Mouse (Mus musculus) spleen, adult 2 months (tissue): ENCODE results near the gene 4930579G24Rik. TPM values are rescaled to one million over a fixed set of nuclear protein-coding genes. Genes with fewer than 3 reads are reported as not detected.
A peak's percentile ranks its signal among the peaks of the same experiment; 100 is the strongest.

Experiments
- DNase-seq, 2 experiments: peaks; one replicate each; pipeline versions ENCODE4 v3.0.0 to v3.0.0-alpha.2; 2012 to 2021; ENCODE audit warnings: low spot score in 2 of 2, low read depth in 1 of 2
- H3K27ac ChIP-seq: fragments of 200-500 bp; 2 replicates; pipeline ENCODE4 v1.5.1; 2012; ENCODE audit warnings: low read length, inconsistent platforms; ENCODE audit not compliant: insufficient read depth
- H3K27me3 ChIP-seq: fragments of 200-500 bp; 2 replicates; pipeline ENCODE4 v1.6.1; 2012; ENCODE audit warnings: mild to moderate bottlenecking, moderate library complexity, low read length, inconsistent platforms; ENCODE audit not compliant: control insufficient read depth, insufficient read depth
- H3K36me3 ChIP-seq: fragments of 200-500 bp; 2 replicates; pipeline ENCODE4 v1.6.1; 2012; ENCODE audit warnings: mild to moderate bottlenecking, low read length, inconsistent platforms; ENCODE audit not compliant: control insufficient read depth, insufficient read depth
- H3K4me1 ChIP-seq: fragments of 200-500 bp; 2 replicates; pipeline ENCODE4 v1.6.1; 2011; ENCODE audit warnings: inconsistent platforms; ENCODE audit not compliant: control insufficient read depth, insufficient read depth, insufficient read length
- H3K4me3 ChIP-seq: fragments of 200-500 bp; 2 replicates; pipeline ENCODE4 v1.5.1; 2011; ENCODE audit warnings: mild to moderate bottlenecking, inconsistent platforms; ENCODE audit not compliant: insufficient read depth, insufficient read length; ENCODE audit errors: extremely low read depth
- CTCF ChIP-seq: fragments of 200-500 bp; IDR thresholded peaks from 2 replicates; pipeline ENCODE4 v1.5.1; 2011; ENCODE audit warnings: mild to moderate bottlenecking, inconsistent platforms; ENCODE audit not compliant: insufficient read depth, insufficient read length, insufficient replicate concordance; ENCODE audit errors: extremely low read depth
- POLR2A ChIP-seq: fragments of 200-500 bp; IDR thresholded peaks from 2 replicates; pipeline ENCODE4 v1.6.1; 2011; ENCODE audit warnings: low read depth, low read length, inconsistent platforms
- WGBS: fragments of 180-500 bp; shearing (Covaris S2); methylation state at CpG from one replicate; pipeline ENCODE4 v1.1.7; 2018; 5-methylcytosine and 5-hydroxymethylcytosine counted together
- polyA plus RNA-seq: library from polyadenylated mRNA; depleted of rRNA; stranded (reverse); fragments of >200 nt; gene quantifications from 2 replicates; pipeline ENCODE4 v1.2.3, GENCODE M21; 2012

4930579G24Rik gene
- polyA plus RNA-seq, 1 experiment, result 1.3 TPM

DNA sequence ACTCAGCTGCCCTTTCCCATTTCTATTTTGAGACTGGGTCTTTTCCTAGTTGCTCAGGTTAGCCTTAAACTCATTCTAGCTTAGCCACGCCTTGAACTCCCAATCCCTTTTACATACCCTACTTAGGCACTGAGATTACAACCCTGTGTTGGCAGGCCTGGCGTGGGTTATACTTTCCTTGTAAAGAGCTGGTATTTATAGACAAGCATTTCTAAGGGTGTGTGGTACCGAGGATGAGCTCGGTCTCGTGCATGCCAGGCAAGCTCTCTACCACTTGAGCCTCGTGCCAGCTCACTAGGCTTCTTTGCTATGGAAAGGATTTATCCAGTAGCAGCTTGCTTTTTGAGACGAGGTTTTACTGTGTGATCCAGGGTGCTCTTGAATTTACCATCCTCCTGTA lies 33.4 kb upstream of the 4930579G24Rik start:
- 98% methylated on average over 7 of the region's 7 CpGs for WGBS
- H3K27me3 ChIP-seq, result no peaks in the 10 kb centered on the region
- no peak for DNase-seq
- peaks cover 24% of the 10 kb centered on the region for H3K36me3 ChIP-seq
- no peak overlapping the region for H3K4me3 ChIP-seq
- no peak overlapping the region for H3K27ac ChIP-seq
- TF ChIP-seq POLR2A, result no peak
- TF ChIP-seq CTCF, result no peak
- no peaks in the 10 kb centered on the region for H3K4me1 ChIP-seq

DNA sequence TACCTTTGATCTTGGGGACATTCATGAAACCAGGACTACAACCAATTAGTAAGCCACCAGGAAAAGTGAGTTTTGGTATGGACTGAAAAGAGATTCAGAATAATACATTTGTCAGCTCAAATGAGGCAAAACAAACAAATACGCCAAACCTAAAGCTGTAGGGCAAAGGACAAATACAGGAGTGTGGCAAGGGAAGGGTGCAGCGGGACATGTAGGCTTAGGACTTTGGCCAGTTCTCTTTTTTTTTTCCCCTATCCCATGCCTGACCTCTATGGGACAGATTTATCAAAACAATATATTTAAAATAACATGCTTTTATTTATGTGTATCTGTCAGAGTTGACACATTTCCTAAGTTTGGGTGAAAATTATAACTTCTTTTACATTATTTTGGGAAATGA lies 19.0 kb upstream of the 4930579G24Rik start:
- 96% methylated on average over 2 of the region's 2 CpGs for WGBS
- no peaks in the 10 kb centered on the region for H3K4me1 ChIP-seq
- no peaks in the 10 kb centered on the region for H3K27me3 ChIP-seq
- H3K36me3 ChIP-seq, result peaks cover 26% of the 10 kb centered on the region
- TF ChIP-seq CTCF, result no peak
- TF ChIP-seq POLR2A, result no peak
- no peak for DNase-seq
- H3K27ac ChIP-seq, result no peak overlapping the region
- H3K4me3 ChIP-seq, result no peak overlapping the region

DNA sequence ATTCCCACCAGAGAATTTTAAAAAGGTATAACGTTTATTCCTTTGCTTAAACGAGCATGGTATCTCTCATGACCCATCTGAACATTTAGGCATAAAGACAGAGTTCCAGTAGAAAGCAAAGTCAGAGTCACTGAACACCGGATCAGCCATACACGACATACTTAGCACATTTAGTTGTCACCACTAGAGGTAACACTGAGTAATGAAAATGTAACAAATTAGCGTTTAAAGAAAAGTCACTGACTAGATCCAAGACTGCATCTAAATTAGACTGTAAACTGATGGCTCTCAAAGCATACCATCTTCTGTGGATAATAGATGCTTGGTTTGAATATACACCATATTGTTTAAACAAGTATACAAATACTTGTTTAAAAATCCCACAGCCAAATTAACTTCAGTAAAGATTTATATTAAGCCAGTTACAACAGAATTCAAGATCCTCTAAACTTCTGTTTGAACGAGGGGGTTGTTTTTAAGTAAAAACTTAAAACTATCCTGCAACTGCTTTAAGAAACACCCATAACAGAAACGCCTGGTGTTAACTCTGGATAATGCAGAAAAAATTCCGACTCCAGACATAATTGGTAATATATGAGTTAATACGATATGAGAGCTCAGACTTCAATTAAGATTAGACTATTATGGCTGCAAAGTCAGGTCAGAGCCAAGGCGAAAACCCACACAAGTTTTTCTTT lies 1.2 kb upstream of the 4930579G24Rik start:
- 9% methylated on average over 10 of the region's 10 CpGs for WGBS
- peak in 1 of 2 experiments; percentile 8 for DNase-seq

DNA sequence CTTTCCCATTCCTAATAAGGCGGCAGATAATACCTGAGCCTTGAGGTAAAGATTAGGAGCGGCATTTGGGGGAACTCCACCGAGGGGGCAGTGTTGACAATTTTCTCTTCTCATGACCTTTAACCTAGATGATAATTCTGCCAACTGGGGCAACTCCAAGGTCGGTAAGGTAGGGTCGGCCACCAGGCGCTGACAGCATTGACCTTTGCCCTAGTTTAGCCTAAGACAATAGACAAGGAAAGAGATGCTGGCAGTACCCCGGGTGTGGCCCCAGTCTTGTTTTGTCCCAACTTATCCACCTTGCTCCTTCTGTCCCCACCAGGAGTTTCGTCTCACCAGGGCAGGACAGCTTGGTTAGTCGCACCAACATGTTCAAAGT lies 708 bp upstream of the 4930579G24Rik start:
- H3K27ac ChIP-seq, result peak overlapping the region; percentile 76

More for the DNA sequence above, 1.2 kb upstream of the 4930579G24Rik start:
- Histone ChIP-seq H3K4me1 (peaks cover 3% of the 10 kb centered on the region; the same call in 1 of the 2 replicates), H3K4me3 (peak overlapping the region; percentile 81), H3K27ac (no peak overlapping the region), H3K27me3 (no peaks in the 10 kb centered on the region), H3K36me3 (peaks cover 2% of the 10 kb centered on the region; the same call in 1 of the 2 replicates)
- TF ChIP-seq CTCF, result no peak
- no peak for TF ChIP-seq POLR2A

DNA sequence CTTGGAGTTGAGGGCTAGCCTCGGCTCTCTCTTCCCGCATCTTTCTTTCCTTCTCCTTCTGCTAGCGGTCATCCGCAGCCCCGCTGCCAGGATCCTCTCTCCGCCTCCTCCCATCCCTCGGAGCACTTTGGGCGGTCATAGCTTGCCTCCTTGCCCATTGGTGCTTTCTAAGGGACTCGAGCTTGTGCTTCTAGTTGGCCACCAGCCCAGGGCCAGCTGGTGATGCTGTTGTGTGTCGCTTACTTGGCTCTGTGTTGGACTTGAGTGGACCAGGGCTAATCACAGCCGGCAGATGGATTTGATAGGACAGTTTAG lies 494 bp downstream of the 4930579G24Rik start, which contains the start of gene Etfdh:
Etfdh (minus strand) TSS at position 85 of the 315 bp plus-strand sequence.
- Histone ChIP-seq H3K27ac (peak within 1 kb of the TSS; percentile 76), H3K27me3 (no peaks in the 10 kb centered on the region), H3K4me1 (peaks cover 3% of the 10 kb centered on the region; the same call in 1 of the 2 replicates), H3K36me3 (no peaks in the 10 kb centered on the region), H3K4me3 (peak within 1 kb of the TSS; percentile 81)
- DNase-seq, result no peak
- WGBS, result 2% methylated on average over 11 of the region's 11 CpGs
- TF ChIP-seq POLR2A, result no peak
- no peak for TF ChIP-seq CTCF

More for the DNA sequence above, 708 bp upstream of the 4930579G24Rik start:
- H3K4me1 ChIP-seq, result peaks cover 3% of the 10 kb centered on the region; the same call in 1 of the 2 replicates
- no peaks in the 10 kb centered on the region for H3K36me3 ChIP-seq
- DNase-seq, result peak in 1 of 2 experiments; percentile 8
- under 1% methylated on average over 9 of the region's 9 CpGs for WGBS
- no peaks in the 10 kb centered on the region for H3K27me3 ChIP-seq
- peak overlapping the region; percentile 81 for H3K4me3 ChIP-seq
- TF ChIP-seq CTCF (no peak), POLR2A (no peak)

DNA sequence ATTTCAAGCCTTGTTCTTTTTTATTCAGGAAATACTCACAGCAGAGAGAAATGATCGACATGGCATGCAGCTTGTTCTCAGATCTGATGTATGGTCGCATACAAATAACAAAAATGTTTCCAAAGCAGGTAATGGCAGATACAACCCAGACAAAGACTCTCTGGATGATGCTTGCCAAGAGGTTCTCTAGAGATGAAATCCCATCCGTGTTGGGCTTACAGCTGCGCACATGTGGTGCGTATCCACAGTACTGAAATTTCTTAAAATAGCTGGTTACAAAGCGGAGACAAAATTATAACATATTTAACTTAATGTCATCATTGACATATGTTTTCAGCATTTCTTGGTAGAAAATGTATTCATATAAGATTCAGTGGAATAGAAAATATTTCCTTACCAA lies 23.2 kb downstream of the 4930579G24Rik start:
- Histone ChIP-seq H3K4me3 (no peak overlapping the region), H3K27me3 (0 out of 2 replicates have a peak, but pooled peaks cover 1% of the 10 kb centered on the region), H3K4me1 (no peaks in the 10 kb centered on the region), H3K27ac (no peak overlapping the region), H3K36me3 (no peaks in the 10 kb centered on the region)
- DNase-seq, result no peak
- TF ChIP-seq CTCF (no peak), POLR2A (no peak)
- WGBS, result 93% methylated on average over 6 of the region's 6 CpGs

DNA sequence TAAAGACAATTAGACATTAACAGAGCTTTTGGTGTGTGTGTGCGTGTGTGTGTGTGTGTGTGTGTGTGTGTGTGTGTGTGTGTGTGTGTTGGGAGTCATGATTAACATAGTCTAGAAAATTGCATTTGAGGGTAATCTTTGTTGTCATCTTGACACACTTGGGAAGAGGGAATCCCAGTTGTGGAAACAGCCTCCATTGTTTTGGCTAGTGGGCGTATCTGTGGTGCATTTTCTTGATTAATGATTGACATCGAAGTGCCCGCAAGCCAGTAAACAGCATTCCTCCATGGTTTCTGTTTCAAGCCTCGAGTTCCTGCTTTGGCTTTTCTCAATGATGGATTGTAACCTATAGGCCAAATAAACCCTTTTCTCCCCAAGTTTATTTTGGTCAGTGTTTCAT lies 27.8 kb downstream of the 4930579G24Rik start:
- no peak overlapping the region for H3K27ac ChIP-seq
- no peak overlapping the region for H3K4me3 ChIP-seq
- TF ChIP-seq POLR2A, result no peak
- TF ChIP-seq CTCF, result no peak
- no peaks in the 10 kb centered on the region for H3K4me1 ChIP-seq
- no peak for DNase-seq
- H3K36me3 ChIP-seq, result no peaks in the 10 kb centered on the region
- 0 out of 2 replicates have a peak, but pooled peaks cover 1% of the 10 kb centered on the region for H3K27me3 ChIP-seq
- 67% methylated on average over 5 of the region's 5 CpGs for WGBS
